Mouse (Mus musculus): ENCODE results near the gene Yes1.

DNA sequence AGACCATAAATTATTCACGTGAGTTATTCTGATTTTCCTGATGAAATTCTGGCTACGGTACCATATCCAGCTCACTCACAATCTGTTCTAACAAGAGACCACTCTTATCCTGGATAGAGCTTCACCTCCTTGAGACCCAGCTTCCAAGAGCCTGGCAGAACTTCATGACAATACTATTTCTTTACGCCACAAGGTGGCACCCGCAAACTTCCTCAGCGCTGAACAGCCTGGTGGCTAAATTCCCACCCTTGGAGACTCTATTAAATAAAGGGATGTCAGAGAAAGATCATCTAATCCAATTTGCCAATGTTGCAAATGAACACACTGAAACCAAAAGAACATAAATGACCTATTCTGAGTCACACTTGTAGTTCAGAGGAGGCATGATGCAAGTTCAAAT is 22.8 kb upstream of the Yes1 start:
- no peak for TF ChIP-seq POLR2A (IDR thresholded peaks at IDR 0.05; ENCODE audit: borderline replicate concordance, insufficient read depth, low read length)
- TF ChIP-seq CTCF (IDR thresholded peaks at IDR 0.05; ENCODE audit: borderline replicate concordance, insufficient read depth, low read depth, low read length): peak; percentile 74
